In the genomic region with DNA sequence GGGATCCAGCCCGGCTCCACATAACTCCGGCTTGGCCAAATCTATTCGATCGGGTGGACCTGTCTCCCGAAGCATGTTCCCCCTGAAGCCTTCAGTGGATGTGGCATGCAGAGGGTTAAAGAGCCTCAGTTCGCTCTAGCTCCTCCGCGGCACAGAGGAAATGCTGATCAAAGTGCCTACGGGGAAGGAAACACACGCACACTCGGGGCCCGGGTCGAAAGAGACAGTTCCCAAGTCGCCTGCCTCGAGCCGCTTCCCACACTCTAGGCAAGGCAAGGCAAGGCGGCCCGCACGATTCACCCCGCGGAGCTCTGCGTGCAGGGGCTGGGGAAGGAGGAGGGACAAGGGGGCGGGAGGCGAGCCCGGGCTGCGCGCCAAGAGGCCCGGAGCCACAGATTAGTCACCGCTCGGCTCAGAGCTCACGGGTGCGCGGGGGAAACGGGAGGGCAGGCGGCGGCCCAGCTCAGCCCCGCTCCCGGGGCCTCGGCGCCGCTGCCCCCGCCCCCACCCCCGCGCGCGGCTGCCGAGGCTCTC, we compare ENCODE assay signal across 8 mouse cellular contexts.
DNase-seq lines count a peak whose midpoint lies in the region; ATAC-seq and TF ChIP-seq lines count a peak whose summit lies in the region.

No protein-coding gene starts in this region.

- peak; percentile 37 for ATAC-seq in forebrain, embryonic 11.5 days (replicated peaks; ENCODE audit: low FRiP score)
- ATAC-seq in heart, postnatal 0 days (ENCODE audit: insufficient read depth, low read depth): peak; percentile 56
- ATAC-seq in liver, postnatal 0 days: peak; percentile 60
- ATAC-seq in neural tube, embryonic 14.5 days (ENCODE audit: low read depth): peak; percentile 35

- H3K4me2 ChIP-seq in forebrain, embryonic 11.5 days (ENCODE audit: low read depth, low read length, severe bottlenecking): peak overlapping the region; percentile 83
- H3K4me2 ChIP-seq in heart, postnatal 0 days (ENCODE audit: low read depth, low read length): peak overlapping the region; percentile 87
- peak overlapping the region; percentile 84 for H3K4me2 ChIP-seq in liver, postnatal 0 days (ENCODE audit: low read depth, low read length)
- H3K4me2 ChIP-seq in neural tube, embryonic 14.5 days (ENCODE audit: low read depth, low read length): peak overlapping the region; percentile 65

- no peaks in the 10 kb centered on the region for H3K36me3 ChIP-seq in forebrain, embryonic 11.5 days (ENCODE audit: control insufficient read depth, insufficient read depth, low read length)
- no peaks in the 10 kb centered on the region for H3K36me3 ChIP-seq in heart, postnatal 0 days (replicated peaks; ENCODE audit: control insufficient read depth, insufficient read depth, low read length)
- no peaks in the 10 kb centered on the region for H3K36me3 ChIP-seq in liver, postnatal 0 days (replicated peaks; ENCODE audit: insufficient read depth, low read length)
- H3K36me3 ChIP-seq in neural tube, embryonic 14.5 days (ENCODE audit: control insufficient read depth, insufficient read depth, low read length): no peaks in the 10 kb centered on the region
- no peaks in the 10 kb centered on the region for H3K36me3 ChIP-seq in thymus, adult 2 months (ENCODE audit: control insufficient read depth, insufficient read depth, low read length)

- H3K9ac ChIP-seq in forebrain, embryonic 11.5 days (ENCODE audit: low read length): peak overlapping the region; percentile 73
- peak overlapping the region; percentile 89 for H3K9ac ChIP-seq in heart, postnatal 0 days (replicated peaks; ENCODE audit: low read depth, low read length)
- peak overlapping the region; percentile 67 for H3K9ac ChIP-seq in liver, postnatal 0 days (replicated peaks)
- peak overlapping the region; percentile 54; the same call in 1 of the 2 replicates for H3K9ac ChIP-seq in neural tube, embryonic 14.5 days (replicated peaks; ENCODE audit: low read depth, low read length)

- no peak for TF ChIP-seq POLR2A in bone marrow macrophage, adult 2 months (IDR thresholded peaks at IDR 0.05; ENCODE audit: borderline replicate concordance, low read depth, low read length)
- TF ChIP-seq POLR2A in thymus, adult 2 months (IDR thresholded peaks at IDR 0.05; ENCODE audit: control insufficient read depth, extremely low read depth, insufficient read depth, low read length, poor library complexity): 0 out of 2 replicates have a peak, but pooled peaks have one; percentile 47

- peak; percentile 78 for DNase-seq in CD4-positive helper T cell, adult 2 months (ENCODE audit: low read depth, low spot score)
- DNase-seq in forebrain, embryonic 11.5 days (ENCODE audit: low spot score): peak; percentile 80
- peak; percentile 66 for DNase-seq in heart, postnatal 0 days (ENCODE audit: low spot score)
- peak; percentile 87 for DNase-seq in kidney, postnatal 14 days
- DNase-seq in liver, postnatal 0 days: peak; percentile 75
- DNase-seq in thymus, adult 2 months: peak; percentile 59

- no peak for TF ChIP-seq EP300 in heart, postnatal 0 days (IDR thresholded peaks at IDR 0.05; ENCODE audit: low read depth)
- TF ChIP-seq EP300 in liver, postnatal 0 days (IDR thresholded peaks at IDR 0.05; ENCODE audit: low read depth): no peak

- H3K4me3 ChIP-seq in bone marrow macrophage, adult 2 months (ENCODE audit: insufficient read depth, low read length): peak overlapping the region; percentile 61
- peak overlapping the region; percentile 42 for H3K4me3 ChIP-seq in forebrain, embryonic 11.5 days (ENCODE audit: low read depth, low read length)
- peak overlapping the region; percentile 68 for H3K4me3 ChIP-seq in heart, postnatal 0 days (ENCODE audit: low read depth, low read length)
- peak overlapping the region; percentile 53 for H3K4me3 ChIP-seq in liver, postnatal 0 days (ENCODE audit: low read depth, low read length)
- H3K4me3 ChIP-seq in neural tube, embryonic 14.5 days (ENCODE audit: low read depth, low read length): peak overlapping the region; percentile 36
- peak overlapping the region; percentile 88 for H3K4me3 ChIP-seq in thymus, adult 2 months (ENCODE audit: control insufficient read depth, insufficient read depth, low read length)

- WGBS in forebrain, embryonic 11.5 days: under 1% methylated on average over 39 of the region's 47 CpGs
- WGBS in heart, postnatal 0 days: 2% methylated on average over 37 of the region's 47 CpGs
- WGBS in liver, postnatal 0 days (ENCODE audit: insufficient replicate concordance): 6% methylated on average over 29 of the region's 47 CpGs
- under 1% methylated on average over 22 of the region's 47 CpGs for WGBS in neural tube, embryonic 14.5 days
- WGBS in thymus, adult 2 months: 1% methylated on average over 23 of the region's 47 CpGs

- H3K27me3 ChIP-seq in forebrain, embryonic 11.5 days (ENCODE audit: control insufficient read depth, insufficient read depth, low read length): peaks cover 56% of the 10 kb centered on the region
- peaks cover 23% of the 10 kb centered on the region; the same call in 1 of the 2 replicates for H3K27me3 ChIP-seq in heart, postnatal 0 days (ENCODE audit: control insufficient read depth, insufficient read depth, low read length)
- H3K27me3 ChIP-seq in liver, postnatal 0 days (ENCODE audit: insufficient read depth, low read length): peaks cover 53% of the 10 kb centered on the region
- H3K27me3 ChIP-seq in neural tube, embryonic 14.5 days (ENCODE audit: control insufficient read depth, insufficient read depth, low read length): peaks cover 5% of the 10 kb centered on the region; the same call in 1 of the 2 replicates
- no peaks in the 10 kb centered on the region for H3K27me3 ChIP-seq in thymus, adult 2 months (ENCODE audit: control insufficient read depth, insufficient read depth, low read length)

- H3K27ac ChIP-seq in bone marrow macrophage, adult 2 months (ENCODE audit: insufficient read depth, low read depth, low read length): peak overlapping the region; percentile 87
- H3K27ac ChIP-seq in forebrain, embryonic 11.5 days (ENCODE audit: low read depth, low read length): peak overlapping the region; percentile 72
- H3K27ac ChIP-seq in heart, postnatal 0 days (ENCODE audit: low read depth): peak overlapping the region; percentile 97
- H3K27ac ChIP-seq in liver, postnatal 0 days (ENCODE audit: low read depth): peak overlapping the region; percentile 81
- peak overlapping the region; percentile 85 for H3K27ac ChIP-seq in neural tube, embryonic 14.5 days (ENCODE audit: low read depth, low read length)
- peak overlapping the region; percentile 74 for H3K27ac ChIP-seq in thymus, adult 2 months (ENCODE audit: control insufficient read depth, insufficient read depth, low read length)

- no peaks in the 10 kb centered on the region for H3K9me3 ChIP-seq in forebrain, embryonic 11.5 days (ENCODE audit: control insufficient read depth, low read length)
- no peaks in the 10 kb centered on the region for H3K9me3 ChIP-seq in heart, postnatal 0 days (replicated peaks; ENCODE audit: control insufficient read depth, low read length)
- no peaks in the 10 kb centered on the region for H3K9me3 ChIP-seq in liver, postnatal 0 days (ENCODE audit: low read length)
- H3K9me3 ChIP-seq in neural tube, embryonic 14.5 days (ENCODE audit: control insufficient read depth, low read length): no peaks in the 10 kb centered on the region

- H3K4me1 ChIP-seq in bone marrow macrophage, adult 2 months (ENCODE audit: control insufficient read depth, insufficient read depth, low read length): peaks cover 35% of the 10 kb centered on the region
- peaks cover 26% of the 10 kb centered on the region for H3K4me1 ChIP-seq in forebrain, embryonic 11.5 days (replicated peaks; ENCODE audit: control insufficient read depth, insufficient read depth, low read length)
- 0 out of 2 replicates have a peak, but pooled peaks cover 14% of the 10 kb centered on the region for H3K4me1 ChIP-seq in heart, postnatal 0 days (ENCODE audit: control insufficient read depth, insufficient read depth)
- peaks cover 12% of the 10 kb centered on the region; the same call in 1 of the 2 replicates for H3K4me1 ChIP-seq in liver, postnatal 0 days (ENCODE audit: insufficient read depth)
- H3K4me1 ChIP-seq in neural tube, embryonic 14.5 days (ENCODE audit: control insufficient read depth, insufficient read depth, low read length): peaks cover 11% of the 10 kb centered on the region; the same call in 1 of the 2 replicates
- H3K4me1 ChIP-seq in thymus, adult 2 months (replicated peaks; ENCODE audit: control insufficient read depth, insufficient read depth, low read length): peaks cover 25% of the 10 kb centered on the region

- no peak for TF ChIP-seq CTCF in bone marrow macrophage, adult 2 months (IDR thresholded peaks at IDR 0.05; ENCODE audit: low read depth, low read length)
- TF ChIP-seq CTCF in heart, postnatal 0 days (IDR thresholded peaks at IDR 0.05; ENCODE audit: low read depth): no peak
- TF ChIP-seq CTCF in liver, postnatal 0 days (IDR thresholded peaks at IDR 0.05; ENCODE audit: low read depth): no peak
- no peak for TF ChIP-seq CTCF in thymus, adult 2 months (IDR thresholded peaks at IDR 0.05; ENCODE audit: borderline replicate concordance, control insufficient read depth, extremely low read depth, insufficient read depth, low read length, poor library complexity)

Comparison
In these comparisons a context has a peak if more than half of its experiments do, and no peak if none do; other contexts are left out.
1. Peak in every context shown above with its lines: DNase-seq, ATAC-seq, H3K4me3 ChIP-seq and H3K27ac ChIP-seq.
2. H3K4me3 ChIP-seq: peak in every context shown above with its lines; median percentile 88 in thymus, adult 2 months; 68 in heart, postnatal 0 days; 61 in bone marrow macrophage, adult 2 months; 53 in liver, postnatal 0 days; 42 in forebrain, embryonic 11.5 days; 36 in neural tube, embryonic 14.5 days.